Mouse (Mus musculus) G1E (cell line): Measurements from ENCODE around the gene Men1. TPM values are rescaled to one million over a fixed set of nuclear protein-coding genes. Genes with fewer than 3 reads are reported as not detected.

ENCODE experiments used
- ATAC-seq: 2 replicates; pipeline ENCODE4 v1.8.0; 2016; ENCODE audit warnings: mild to moderate bottlenecking; ENCODE audit not compliant: insufficient number of reproducible peaks, poor library complexity, low FRiP score, severe bottlenecking; ENCODE audit errors: extremely low read depth
- DNase-seq: peaks from one replicate; pipeline ENCODE4 v3.0.0; 2012; ENCODE audit warnings: low spot score
- H3K27me3 ChIP-seq: 2 replicates; pipeline ENCODE4 v1.6.1; 2012; ENCODE audit warnings: mild to moderate bottlenecking, low read length, inconsistent platforms; ENCODE audit not compliant: insufficient read depth
- H3K36me3 ChIP-seq: replicated peaks from 2 replicates; pipeline ENCODE3; 2012; ENCODE audit warnings: mild to moderate bottlenecking, inconsistent platforms
- H3K4me1 ChIP-seq: 2 replicates; pipeline ENCODE4 v1.6.1; 2012; ENCODE audit warnings: low read depth, low read length, inconsistent platforms, mixed read lengths; ENCODE audit not compliant: insufficient read depth
- H3K4me3 ChIP-seq: 2 replicates; pipeline ENCODE4 v1.5.1; 2012; ENCODE audit warnings: low read depth, mild to moderate bottlenecking, inconsistent platforms, low read length, moderate library complexity, mixed read lengths
- H3K9me3 ChIP-seq: replicated peaks from 2 replicates; pipeline ENCODE4 v1.6.1; 2012; ENCODE audit warnings: inconsistent platforms
- CTCF ChIP-seq: IDR thresholded peaks from 2 replicates; pipeline ENCODE4 v1.5.1; 2012; ENCODE audit warnings: low read depth, low read length, inconsistent platforms, mixed read lengths
- GATA1 ChIP-seq: IDR thresholded peaks from 2 replicates; pipeline ENCODE4 v1.6.1; 2012; ENCODE audit warnings: borderline replicate concordance, low read length, inconsistent platforms, mixed read lengths
- GATA2 ChIP-seq: IDR thresholded peaks from 2 replicates; pipeline ENCODE4 v1.6.1; 2012; ENCODE audit warnings: low read depth, low read length, inconsistent platforms, borderline replicate concordance
- POLR2AphosphoS5 ChIP-seq: IDR thresholded peaks from 2 replicates; pipeline ENCODE4 v1.6.1; 2012; ENCODE audit warnings: low read depth, low read length, inconsistent platforms; ENCODE audit not compliant: insufficient replicate concordance
- TAL1 ChIP-seq: conservative IDR thresholded peaks from 2 replicates; pipeline ENCODE4 v1.6.1; 2012; ENCODE audit warnings: low read depth, low read length, inconsistent platforms, mixed read lengths
- polyA plus RNA-seq: library from polyadenylated mRNA; stranded (reverse); fragments of >175 nt; gene quantifications from 2 replicates; pipeline ENCODE4 v1.2.3, GENCODE M21; 2012
- total RNA-seq, 2 experiments: library from RNA; stranded (forward) in 1 of 2; stranded (reverse) in 1 of 2; fragments of 200-1000 nt in 1 of 2; fragments of >200 nt in 1 of 2; fragmentation: Nextera tagmentation in 1 of 2; gene quantifications; 2 replicates each; pipeline ENCODE4 v1.2.3; 2014 to 2017

Gene Men1
- total and polyA plus RNA-seq, 3 experiments, result 30.9 to 146 (median 53.9) TPM

DNA sequence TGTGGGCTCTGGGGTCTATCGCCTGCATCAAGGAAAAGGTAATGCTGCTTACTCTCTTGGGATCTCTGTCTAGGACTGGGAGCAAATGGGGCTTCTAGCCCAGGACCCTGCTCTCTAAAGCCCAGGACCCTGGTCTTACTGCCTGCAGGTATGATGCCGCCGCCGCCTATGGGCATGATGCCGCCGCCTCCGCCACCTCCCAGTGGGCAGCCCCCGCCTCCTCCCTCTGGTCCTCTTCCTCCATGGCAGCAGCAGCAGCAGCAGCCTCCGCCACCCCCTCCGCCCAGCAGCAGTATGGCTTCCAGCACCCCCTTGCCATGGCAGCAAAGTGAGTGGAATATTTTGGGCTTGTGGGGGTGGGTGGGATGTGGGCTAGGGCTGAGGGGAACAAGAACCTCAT, 39.8 kb downstream of the Men1 start:
- ATAC-seq, result no peak
- no peaks in the 10 kb centered on the region for H3K27me3 ChIP-seq
- no peak for TF ChIP-seq TAL1
- no peak for TF ChIP-seq POLR2AphosphoS5
- TF ChIP-seq CTCF, result no peak
- TF ChIP-seq GATA1, result no peak
- TF ChIP-seq GATA2, result no peak
- H3K4me1 ChIP-seq, result peaks cover 69% of the 10 kb centered on the region
- H3K9me3 ChIP-seq, result no peaks in the 10 kb centered on the region
- no peak overlapping the region for H3K4me3 ChIP-seq
- DNase-seq, result no peak
- peaks cover 99% of the 10 kb centered on the region for H3K36me3 ChIP-seq

DNA sequence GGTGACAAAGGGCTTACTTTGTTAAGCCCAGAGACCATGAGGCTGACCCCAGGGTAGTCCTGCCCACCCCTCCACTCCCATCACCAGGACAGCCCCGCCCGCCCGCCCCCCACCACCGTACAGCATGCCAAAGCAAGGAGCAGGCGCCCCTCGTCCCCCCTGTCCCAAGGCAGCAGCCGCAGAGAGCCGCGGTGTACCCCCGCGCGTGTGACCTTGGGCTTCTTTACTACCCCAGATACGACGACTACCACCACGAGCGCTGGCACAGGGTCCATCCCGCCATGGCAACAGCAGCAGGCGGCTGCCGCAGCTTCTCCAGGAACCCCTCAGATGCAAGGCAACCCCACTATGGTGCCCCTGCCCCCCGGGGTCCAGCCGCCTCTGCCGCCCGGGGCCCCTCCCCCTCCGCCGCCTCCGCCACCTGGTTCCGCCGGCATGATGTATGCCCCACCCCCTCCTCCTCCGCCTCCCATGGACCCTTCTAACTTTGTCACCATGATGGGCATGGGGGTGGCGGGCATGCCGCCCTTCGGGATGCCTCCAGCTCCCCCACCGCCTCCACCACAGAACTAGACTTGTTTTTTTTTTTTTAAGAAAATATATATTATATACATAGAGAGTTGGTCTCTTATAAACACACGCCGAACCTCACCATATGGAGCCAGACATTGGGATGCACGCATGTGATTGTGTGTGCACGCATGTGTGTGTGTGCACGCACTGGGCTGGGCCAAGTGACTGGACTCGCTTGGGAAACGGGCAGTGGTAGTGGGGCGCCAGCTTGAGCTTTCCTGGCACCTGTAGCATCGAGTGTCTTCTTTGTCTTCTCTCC, 40.9 kb downstream of the Men1 start:
- H3K27me3 ChIP-seq, result no peaks in the 10 kb centered on the region
- no peak for ATAC-seq
- no peak for DNase-seq
- TF ChIP-seq POLR2AphosphoS5, result no peak
- no peak for TF ChIP-seq GATA2
- no peak for TF ChIP-seq GATA1
- TF ChIP-seq TAL1, result no peak
- no peak for TF ChIP-seq CTCF
- peaks cover 98% of the 10 kb centered on the region for H3K36me3 ChIP-seq
- H3K4me3 ChIP-seq, result no peak overlapping the region
- H3K4me1 ChIP-seq, result peaks cover 63% of the 10 kb centered on the region
- no peaks in the 10 kb centered on the region for H3K9me3 ChIP-seq

DNA sequence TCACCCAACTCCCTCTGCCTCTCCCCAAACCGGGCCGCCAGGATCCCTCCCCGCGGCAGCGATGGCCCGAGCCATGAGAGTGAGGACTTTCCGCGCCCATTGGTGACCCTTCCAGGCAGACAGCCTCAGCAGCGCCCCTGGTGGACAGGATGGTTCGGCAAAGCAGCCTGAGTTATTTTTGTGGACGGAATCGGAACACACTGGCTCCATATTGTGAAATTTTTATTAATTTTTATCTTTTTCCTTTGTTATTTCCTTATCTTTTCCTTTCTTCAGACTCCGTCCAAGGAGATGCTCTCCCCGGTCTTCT, 41.4 kb downstream of the Men1 start:
- H3K4me3 ChIP-seq, result no peak overlapping the region
- no peak for DNase-seq
- ATAC-seq, result no peak
- peaks cover 57% of the 10 kb centered on the region for H3K4me1 ChIP-seq
- H3K9me3 ChIP-seq, result no peaks in the 10 kb centered on the region
- TF ChIP-seq POLR2AphosphoS5 (no peak), CTCF (0 out of 2 replicates have a peak, but pooled peaks have one; percentile 35)
- H3K36me3 ChIP-seq, result peaks cover 98% of the 10 kb centered on the region
- no peaks in the 10 kb centered on the region for H3K27me3 ChIP-seq

DNA sequence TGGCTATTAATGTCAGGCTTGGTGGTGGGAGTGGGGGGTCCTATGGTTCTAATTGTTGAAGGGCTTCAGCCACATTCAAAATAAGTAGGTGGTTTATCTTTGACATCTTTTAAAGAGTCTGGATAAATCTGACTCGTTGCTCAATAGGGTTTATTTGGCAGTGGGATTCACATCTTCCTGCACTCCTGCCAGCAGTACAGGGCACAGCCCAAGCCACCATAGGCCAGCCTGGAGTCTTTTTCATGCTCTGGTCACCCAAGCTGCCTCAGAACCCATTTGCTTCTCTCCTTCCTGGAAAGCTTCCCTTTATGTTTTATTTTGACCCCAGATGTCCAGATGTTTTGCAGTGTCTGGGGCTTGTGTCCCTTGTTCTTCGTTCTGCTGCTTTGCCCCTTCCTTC, 41.9 kb downstream of the Men1 start:
- Histone ChIP-seq H3K4me1 (peaks cover 53% of the 10 kb centered on the region), H3K27me3 (no peaks in the 10 kb centered on the region), H3K36me3 (peaks cover 95% of the 10 kb centered on the region), H3K9me3 (no peaks in the 10 kb centered on the region), H3K4me3 (no peak overlapping the region)
- ATAC-seq (no peak), DNase-seq (no peak)
- no peak for TF ChIP-seq POLR2AphosphoS5

DNA sequence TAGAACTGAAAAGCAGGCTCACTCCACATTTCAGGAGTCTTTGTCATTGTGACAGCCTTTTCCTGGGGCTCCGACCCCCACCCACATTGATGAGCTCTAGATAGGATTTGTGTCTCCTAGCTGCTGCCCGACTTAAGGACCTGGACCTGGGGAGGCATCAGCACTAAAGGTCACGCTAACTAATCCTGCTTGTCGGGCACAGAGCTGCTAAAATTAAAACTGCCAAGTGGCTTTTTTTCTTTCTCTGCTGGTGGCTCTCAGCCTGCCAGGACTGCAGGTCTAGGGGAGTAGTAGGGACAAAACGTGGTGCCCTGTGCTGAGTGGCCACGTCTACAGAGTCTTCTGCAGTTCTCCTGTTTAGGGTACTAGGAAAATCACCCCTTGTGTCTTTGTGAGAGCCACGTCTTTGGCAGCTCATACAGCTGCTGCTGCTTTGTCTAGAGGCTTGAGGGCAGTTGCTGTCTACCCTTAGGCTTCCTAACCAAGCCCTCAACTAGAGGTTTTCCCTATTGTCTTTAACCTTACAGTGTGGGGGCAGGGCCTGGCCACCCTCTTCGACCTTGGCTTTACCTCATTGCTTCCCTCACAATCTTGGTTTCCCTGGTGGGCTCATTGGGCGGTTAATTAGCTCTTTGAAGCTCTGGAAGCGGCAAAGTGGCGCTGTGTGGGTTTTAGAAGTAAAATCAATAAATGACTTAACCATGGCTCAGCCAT, 42.7 kb downstream of the Men1 start:
- Histone ChIP-seq H3K9me3 (no peaks in the 10 kb centered on the region), H3K27me3 (no peaks in the 10 kb centered on the region), H3K36me3 (peaks cover 86% of the 10 kb centered on the region), H3K4me3 (no peak overlapping the region), H3K4me1 (peaks cover 45% of the 10 kb centered on the region)
- ATAC-seq (no peak), DNase-seq (no peak)
- TF ChIP-seq GATA2 (no peak), CTCF (no peak), GATA1 (no peak), TAL1 (no peak), POLR2AphosphoS5 (no peak)

DNA sequence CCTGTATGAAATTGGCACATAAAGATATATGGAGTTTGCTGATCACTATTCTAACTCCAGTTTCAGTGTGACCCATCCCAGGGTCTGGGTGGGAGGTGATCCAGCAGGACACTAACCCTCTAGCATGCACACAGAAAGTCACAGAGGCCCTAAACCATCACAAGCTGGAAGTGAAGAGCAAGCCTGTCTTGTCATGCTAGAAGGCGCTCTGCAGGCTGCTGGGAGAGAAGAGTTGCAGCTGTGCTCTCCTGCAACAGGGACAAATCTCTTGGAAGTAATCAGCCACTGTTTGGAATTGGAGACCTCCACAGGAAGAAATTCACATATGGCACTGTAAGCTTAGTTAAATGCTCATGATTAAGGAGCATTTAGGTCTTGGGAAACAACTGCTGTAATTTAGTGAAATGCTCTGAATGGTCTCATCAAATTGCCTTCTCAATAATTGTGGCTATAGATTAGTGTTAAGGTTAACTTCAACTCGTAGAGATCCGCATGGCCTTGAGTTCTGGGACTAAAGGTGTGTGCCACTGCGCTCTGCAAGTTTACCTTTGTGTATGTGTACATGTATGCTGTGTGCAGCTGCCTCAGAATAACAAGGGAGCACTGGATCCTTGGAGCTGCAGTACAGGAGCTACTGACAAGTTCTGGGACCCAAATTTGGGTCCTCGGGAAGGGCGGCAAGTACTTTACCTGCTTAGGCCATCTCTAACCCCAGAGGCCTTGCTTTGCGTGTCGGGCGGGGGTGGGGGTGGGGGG, 45.8 kb downstream of the Men1 start:
- H3K4me1 ChIP-seq, result peaks cover 25% of the 10 kb centered on the region
- no peaks in the 10 kb centered on the region for H3K9me3 ChIP-seq
- TF ChIP-seq TAL1 (no peak), POLR2AphosphoS5 (peak; percentile 41; the same call in 1 of the 2 replicates)
- H3K4me3 ChIP-seq, result no peak overlapping the region
- ATAC-seq (no peak), DNase-seq (no peak)
- peaks cover 15% of the 10 kb centered on the region; the same call in 1 of the 2 replicates for H3K27me3 ChIP-seq
- peaks cover 55% of the 10 kb centered on the region for H3K36me3 ChIP-seq
